Mouse (Mus musculus) Patski (cell line): ENCODE measurements at regions not wholly inside any gene's neighbourhood (a gene's known extent, or its start where the extent isn't known, plus 50 kb on each side); places are given as distances from the start of the nearest gene placed in this dataset.

Source experiments
- ATAC-seq: fragments of 100-300 bp; one replicate; pipeline ENCODE4 v1.8.0; 2021
- CTCF ChIA-PET: fragments of 350-600 bp; sonication (Branson Sonifier 250); formaldehyde crosslinking; loops from one replicate; lab custom pipeline; 2022; ENCODE audit warnings: inconsistent platforms; lab: Charles Lee
- POLR2A ChIA-PET: fragments of 350-600 bp; sonication (Branson Sonifier 250); formaldehyde crosslinking; loops from one replicate; lab custom pipeline; 2022; ENCODE audit warnings: antibody characterized with exemption, inconsistent platforms; lab: Charles Lee
- DNase-seq: peaks from one replicate; pipeline ENCODE4 v3.0.0-alpha.2; 2011; ENCODE audit warnings: low read depth, low spot score
- H3K27me3 ChIP-seq: fragments of 371-371 bp; one replicate; pipeline ENCODE4 v1.5.1; 2021
- CTCF ChIP-seq: fragments of 100-300 bp; IDR thresholded peaks from one replicate; pipeline ENCODE4 v1.5.1; 2021
- in situ Hi-C: fragments of 300-500 bp; cut with MboI; formaldehyde crosslinking; loops from 3 replicates; pipeline ENCODE4 v1.11.1; 2018; ENCODE audit warnings: low pct_unique_long_range_greater_than_20kb, mixed read lengths

GRCm38 (mm10) chr14:110685247-110685646, 69.7 kb downstream of the Slitrk6 start:
- POLR2A ChIA-PET = no interaction called here
- in situ Hi-C loops = no loop called here
- no peaks in the 10 kb centered on the region for H3K27me3 ChIP-seq
- ATAC-seq (no peak), DNase-seq (no peak)
- no peak for TF ChIP-seq CTCF
- CTCF ChIA-PET = interaction anchor here (0.9 kb wide), 1 partner anchor 11 kb away, joined by 3 read pairs; no protein-coding TSS in a partner anchor

DNA sequence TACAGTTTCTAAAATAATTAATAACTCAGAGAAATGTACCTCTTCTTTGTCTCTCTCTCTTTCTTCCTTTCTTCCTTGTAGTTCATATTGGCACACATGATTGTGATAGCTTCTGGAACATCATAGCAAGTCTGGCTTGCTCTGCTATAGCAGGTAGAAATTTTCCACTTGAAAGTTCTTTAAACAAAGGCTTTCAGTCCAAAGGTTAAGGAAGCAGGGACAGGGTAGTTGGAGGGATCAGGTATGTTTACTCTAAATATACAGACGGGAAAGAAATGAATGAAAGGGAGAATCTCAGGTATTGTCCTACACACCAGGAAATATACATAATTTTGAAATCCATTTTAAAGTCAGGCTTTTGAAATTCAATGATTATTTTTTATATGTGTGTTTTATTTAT, 75.2 kb downstream of the Slitrk6 start:
- H3K27me3 ChIP-seq = no peaks in the 10 kb centered on the region
- in situ Hi-C loops = no loop called here
- TF ChIP-seq CTCF = no peak
- DNase-seq (no peak), ATAC-seq (no peak)
- POLR2A ChIA-PET = no interaction called here
- CTCF ChIA-PET = no interaction called here

- no peaks in the 10 kb centered on the region for H3K27me3 ChIP-seq
- in situ Hi-C loops = no loop called here
- ChIA-PET CTCF (no interaction called here), POLR2A (no interaction called here)
- ATAC-seq (no peak), DNase-seq (no peak)
- TF ChIP-seq CTCF = no peak
Measured at GRCm38 (mm10) chr14:110665712-110666111, 89.2 kb downstream of the Slitrk6 start.

- no peak for ATAC-seq
Measured at GRCm38 (mm10) chr14:110663231-110663630, 91.7 kb downstream of the Slitrk6 start.

DNA sequence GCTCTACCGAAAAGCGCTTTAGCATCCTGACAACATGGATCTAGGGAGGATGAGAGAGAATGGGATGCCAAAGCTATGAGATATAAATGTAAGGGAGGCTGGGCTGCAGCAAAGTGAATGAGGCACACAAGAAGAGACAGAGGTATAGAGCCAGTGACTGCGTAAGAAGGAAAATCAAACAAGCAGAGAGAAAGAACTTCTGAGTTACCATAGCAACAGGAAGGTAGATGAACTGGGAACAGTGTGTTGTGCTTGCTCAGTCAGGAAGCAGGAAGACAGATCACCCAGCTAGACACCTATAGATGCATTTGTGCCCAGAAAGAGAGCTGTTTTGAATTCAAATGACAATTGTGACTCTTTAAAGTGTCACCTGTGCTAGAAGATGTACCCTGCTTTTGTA, 120.8 kb downstream of the Slitrk6 start:
- ATAC-seq (no peak), DNase-seq (no peak)
- ChIA-PET POLR2A (no interaction called here), CTCF (no interaction called here)
- in situ Hi-C loops = no loop called here
- H3K27me3 ChIP-seq = no peaks in the 10 kb centered on the region
- TF ChIP-seq CTCF = no peak

More at GRCm38 (mm10) chr14:110663231-110663630, 91.7 kb downstream of the Slitrk6 start:
- in situ Hi-C loops = no loop called here
- no peak for TF ChIP-seq CTCF
- H3K27me3 ChIP-seq = no peaks in the 10 kb centered on the region
- ChIA-PET CTCF (no interaction called here), POLR2A (no interaction called here)
- DNase-seq = no peak

- no peak for TF ChIP-seq CTCF
- in situ Hi-C loops = no loop called here
- no peaks in the 10 kb centered on the region for H3K27me3 ChIP-seq
- no peak for ATAC-seq
- no peak for DNase-seq
- POLR2A ChIA-PET = no interaction called here
- CTCF ChIA-PET = no interaction called here
Measured at GRCm38 (mm10) chr14:110623716-110624115, 131.2 kb downstream of the Slitrk6 start.

DNA sequence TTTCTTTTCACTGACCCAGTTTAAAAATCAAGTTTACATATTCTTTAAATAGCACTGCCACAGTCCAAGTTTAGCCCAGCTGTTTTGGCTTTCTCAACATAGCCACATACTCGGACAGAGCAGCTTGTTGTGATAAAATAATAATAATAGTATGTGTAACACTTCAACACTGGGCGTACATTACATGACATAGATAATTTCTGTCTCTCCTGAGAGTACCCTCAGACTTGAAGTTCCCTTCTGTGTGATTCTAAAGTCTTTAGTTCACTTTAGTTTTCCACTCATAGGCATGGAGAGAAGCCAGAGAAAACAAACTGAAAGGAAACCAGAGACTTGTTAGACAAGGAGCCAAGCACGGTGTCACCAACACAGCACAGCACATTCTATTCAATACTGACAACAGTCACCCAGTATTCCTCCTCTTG, 136.4 kb downstream of the Slitrk6 start:
- POLR2A ChIA-PET = no interaction called here
- CTCF ChIA-PET = no interaction called here
- ATAC-seq (no peak), DNase-seq (no peak)
- TF ChIP-seq CTCF = no peak
- in situ Hi-C loops = no loop called here
- no peaks in the 10 kb centered on the region for H3K27me3 ChIP-seq

DNA sequence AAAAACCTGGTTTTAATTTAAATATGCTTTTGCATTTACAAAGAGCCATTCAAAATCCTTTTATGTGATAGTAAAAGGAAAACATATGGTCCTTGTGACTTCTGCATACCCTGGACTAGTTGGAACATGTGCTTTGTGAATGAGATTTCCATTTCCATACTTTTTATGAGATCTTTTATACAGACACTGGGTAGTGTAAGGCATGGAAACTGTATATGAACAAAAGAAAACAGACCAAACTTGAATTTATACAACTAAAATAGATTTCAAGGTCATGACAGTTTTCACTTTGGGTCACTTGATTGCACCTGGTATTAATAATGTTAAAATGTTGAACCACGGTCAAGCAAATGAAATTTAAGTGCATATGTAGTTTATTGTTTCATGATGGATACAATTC, 138.5 kb downstream of the Slitrk6 start:
- ChIA-PET CTCF (no interaction called here), POLR2A (no interaction called here)
- no peak for TF ChIP-seq CTCF
- DNase-seq (no peak), ATAC-seq (no peak)
- in situ Hi-C loops = no loop called here
- H3K27me3 ChIP-seq = no peaks in the 10 kb centered on the region

- ChIA-PET POLR2A (no interaction called here), CTCF (no interaction called here)
- no peak for DNase-seq
- no peak for ATAC-seq
- no peaks in the 10 kb centered on the region for H3K27me3 ChIP-seq
- in situ Hi-C loops = no loop called here
- no peak for TF ChIP-seq CTCF
Measured at GRCm38 (mm10) chr14:110580311-110580710, 174.6 kb downstream of the Slitrk6 start.

DNA sequence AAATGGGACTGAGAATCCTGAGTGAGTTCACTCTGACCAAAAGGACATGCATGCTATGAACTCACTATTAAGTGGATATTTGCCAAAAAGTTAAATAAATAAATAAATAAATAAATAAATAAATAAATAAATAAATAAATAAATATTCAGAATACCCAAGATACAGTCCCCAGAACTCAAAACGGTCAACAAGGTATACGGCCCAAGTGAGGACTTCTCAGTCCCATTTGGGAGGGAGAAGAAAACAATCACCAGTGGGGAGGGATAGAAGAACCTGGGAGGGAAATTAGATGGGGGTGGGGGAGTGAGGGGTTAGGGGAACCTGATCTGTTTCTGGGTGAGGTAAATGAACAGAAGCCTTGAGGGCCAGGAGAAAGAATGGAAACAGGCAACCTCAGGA, 184.2 kb downstream of the Slitrk6 start:
- ATAC-seq = no peak
- ChIA-PET POLR2A (no interaction called here), CTCF (no interaction called here)
- no peak for TF ChIP-seq CTCF
- no peaks in the 10 kb centered on the region for H3K27me3 ChIP-seq
- in situ Hi-C loops = no loop called here
- DNase-seq = no peak

- DNase-seq (no peak), ATAC-seq (no peak)
- ChIA-PET POLR2A (no interaction called here), CTCF (no interaction called here)
- in situ Hi-C loops = no loop called here
- TF ChIP-seq CTCF = no peak
- no peaks in the 10 kb centered on the region for H3K27me3 ChIP-seq
Measured at GRCm38 (mm10) chr14:110565783-110566445, 189.0 kb downstream of the Slitrk6 start.

DNA sequence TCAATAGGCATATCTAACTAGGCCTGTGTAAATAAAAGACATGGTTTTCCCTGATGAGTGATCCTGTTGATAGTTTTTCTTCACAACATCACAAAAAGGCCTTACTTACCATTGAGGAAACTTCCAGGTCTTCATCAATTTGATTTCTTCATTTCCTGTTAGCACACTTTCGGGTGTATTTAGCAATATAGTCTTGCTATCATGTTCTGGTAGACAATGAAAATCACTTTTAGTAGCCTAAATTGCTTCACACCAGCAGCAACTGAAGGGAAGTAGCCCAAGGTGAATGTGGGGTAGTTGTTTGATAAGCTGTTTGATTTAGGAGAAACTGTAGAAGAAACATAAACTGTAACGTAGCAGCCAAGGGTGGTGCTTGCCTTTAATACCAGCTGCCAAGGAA, 190.3 kb downstream of the Slitrk6 start:
- H3K27me3 ChIP-seq = no peaks in the 10 kb centered on the region
- ChIA-PET CTCF (no interaction called here), POLR2A (no interaction called here)
- no peak for DNase-seq
- no peak for TF ChIP-seq CTCF
- in situ Hi-C loops = no loop called here
- ATAC-seq = no peak
